Mouse (Mus musculus) mesoderm, embryonic 11.5 days (tissue): ENCODE measurements around the gene Tdrd9.
"Not testable (repeated sequence)": the region's sequence is repeated elsewhere in the genome, so short reads cannot be mapped to it uniquely, and the experiment has no call there.

Source experiments
- DNase-seq: peaks from one replicate; pipeline ENCODE4 v3.0.0-alpha.2; 2012; ENCODE audit warnings: low read depth, low spot score

The Tdrd9 gene

GRCm38 (mm10) chr12:112025907-112026645 lies 54.7 kb downstream of the Tdrd9 start:
- DNase-seq, result no peak

GRCm38 (mm10) chr12:112027408-112027807 lies 56.0 kb downstream of the Tdrd9 start:
- DNase-seq, result no peak

GRCm38 (mm10) chr12:112033409-112033975 lies 62.1 kb downstream of the Tdrd9 start:
- no peak for DNase-seq

- not testable (repeated sequence) for DNase-seq
Measured at GRCm38 (mm10) chr12:112035341-112036100, 64.2 kb downstream of the Tdrd9 start.

GRCm38 (mm10) chr12:112038441-112038840 lies 67.1 kb downstream of the Tdrd9 start:
- DNase-seq, result no peak

- no peak for DNase-seq
Measured at GRCm38 (mm10) chr12:112039169-112039568, 67.8 kb downstream of the Tdrd9 start.

- DNase-seq, result no peak
Measured at GRCm38 (mm10) chr12:112042681-112043080, 71.3 kb downstream of the Tdrd9 start.

- DNase-seq, result peak; percentile 78
Measured at GRCm38 (mm10) chr12:112077651-112078050, 106.3 kb downstream of the Tdrd9 start.

GRCm38 (mm10) chr12:112079911-112080310 lies 108.6 kb downstream of the Tdrd9 start:
- no peak for DNase-seq

- DNase-seq, result no peak
Measured at GRCm38 (mm10) chr12:112080911-112081310, 109.6 kb downstream of the Tdrd9 start.

GRCm38 (mm10) chr12:112082241-112082640 lies 110.9 kb downstream of the Tdrd9 start:
- DNase-seq, result no peak

- DNase-seq, result no peak
Measured at GRCm38 (mm10) chr12:112086250-112086649, 114.9 kb downstream of the Tdrd9 start.

- no peak for DNase-seq
Measured at GRCm38 (mm10) chr12:112086726-112087125, 115.4 kb downstream of the Tdrd9 start.

- DNase-seq, result no peak
Measured at GRCm38 (mm10) chr12:112088609-112089324, 117.4 kb downstream of the Tdrd9 start.

- DNase-seq, result peak; percentile 78
Measured at GRCm38 (mm10) chr12:112091054-112091453, 119.7 kb downstream of the Tdrd9 start.

GRCm38 (mm10) chr12:112094261-112094880 lies 123.0 kb downstream of the Tdrd9 start:
- DNase-seq, result no peak

- no peak for DNase-seq
Measured at GRCm38 (mm10) chr12:112096051-112096732, 124.8 kb downstream of the Tdrd9 start.

- no peak for DNase-seq
Measured at GRCm38 (mm10) chr12:112096733-112097117, 125.4 kb downstream of the Tdrd9 start.

- DNase-seq, result no peak
Measured at GRCm38 (mm10) chr12:112100106-112100505, 128.7 kb downstream of the Tdrd9 start.

GRCm38 (mm10) chr12:112101045-112101444 lies 129.7 kb downstream of the Tdrd9 start:
- no peak for DNase-seq

GRCm38 (mm10) chr12:112103179-112103578 lies 131.8 kb downstream of the Tdrd9 start:
- DNase-seq, result no peak
